Mouse (Mus musculus) small intestine, adult 2 months (tissue): ENCODE measurements around the gene Clec1b. TPM values are rescaled to one million over a fixed set of nuclear protein-coding genes. Genes with fewer than 3 reads are reported as not detected.

Source experiments
- H3K27ac ChIP-seq: fragments of 200-500 bp; 2 replicates; pipeline ENCODE4 v1.5.1; 2012; ENCODE audit warnings: low read depth, low read length, control low read depth, inconsistent platforms; ENCODE audit not compliant: insufficient read depth
- H3K27me3 ChIP-seq: fragments of 200-500 bp; 2 replicates; pipeline ENCODE4 v1.6.1; 2012; ENCODE audit warnings: mild to moderate bottlenecking, moderate library complexity, low read length, inconsistent platforms; ENCODE audit not compliant: control insufficient read depth, insufficient read depth
- H3K36me3 ChIP-seq: fragments of 200-500 bp; 2 replicates; pipeline ENCODE4 v1.6.1; 2012; ENCODE audit warnings: mild to moderate bottlenecking, low read length, control low read depth, inconsistent platforms; ENCODE audit not compliant: control insufficient read depth, insufficient read depth
- H3K4me1 ChIP-seq: fragments of 200-500 bp; 2 replicates; pipeline ENCODE4 v1.6.1; 2012; ENCODE audit warnings: low read length, inconsistent platforms, mixed read lengths; ENCODE audit not compliant: control insufficient read depth, insufficient read depth, insufficient read length
- H3K4me3 ChIP-seq: fragments of 200-500 bp; 2 replicates; pipeline ENCODE4 v1.5.1; 2012; ENCODE audit warnings: low read depth, mild to moderate bottlenecking, control low read depth, inconsistent platforms, low read length, moderate library complexity
- CTCF ChIP-seq: fragments of 200-500 bp; IDR thresholded peaks from 2 replicates; pipeline ENCODE4 v1.5.1; 2012; ENCODE audit warnings: low read depth, mild to moderate bottlenecking, control low read depth, inconsistent platforms, low read length, moderate library complexity, mixed read lengths; ENCODE audit not compliant: insufficient replicate concordance, insufficient read length; ENCODE audit errors: extremely low read depth
- POLR2A ChIP-seq: fragments of 200-500 bp; IDR thresholded peaks from 2 replicates; pipeline ENCODE4 v1.6.1; 2012; ENCODE audit warnings: low read depth, mild to moderate bottlenecking, control low read depth, inconsistent platforms, low read length, moderate library complexity
- WGBS: fragments of 180-500 bp; shearing (Covaris S2); methylation state at CpG from one replicate; pipeline ENCODE4 v1.1.7; 2018; 5-methylcytosine and 5-hydroxymethylcytosine counted together
- polyA plus RNA-seq: library from polyadenylated mRNA; depleted of rRNA; stranded (reverse); fragments of >200 nt; gene quantifications from 2 replicates; pipeline ENCODE4 v1.2.3, GENCODE M21; 2012; rRNA removed

The Clec1b gene
- polyA plus RNA-seq, 1 experiment = 0.23 TPM

DNA sequence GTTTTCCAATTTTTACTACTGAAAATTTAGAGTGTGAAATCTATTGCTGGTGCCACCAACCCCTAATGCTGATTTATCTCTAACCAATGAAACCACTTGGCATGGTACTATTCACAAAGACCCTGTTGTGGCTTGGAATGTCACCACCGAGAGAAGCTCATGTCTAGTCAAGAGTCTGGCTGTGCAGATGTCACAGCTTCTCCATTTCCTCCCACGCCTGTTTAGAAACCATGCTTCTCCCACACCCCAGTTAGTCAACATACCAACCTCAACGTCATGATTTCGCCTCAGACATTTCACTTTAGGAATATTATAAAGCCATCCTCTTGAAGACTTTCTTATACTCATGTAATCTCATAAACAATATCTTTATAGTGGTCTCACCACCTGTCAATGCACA is 30.2 kb downstream of the Clec1b start:
- Histone ChIP-seq H3K27me3 (no peaks in the 10 kb centered on the region), H3K4me3 (no peak overlapping the region), H3K36me3 (no peaks in the 10 kb centered on the region), H3K4me1 (no peaks in the 10 kb centered on the region), H3K27ac (no peak overlapping the region)
- TF ChIP-seq CTCF = no peak
- TF ChIP-seq POLR2A = no peak
- 77% methylated on average over 4 of the region's 4 CpGs for WGBS

DNA sequence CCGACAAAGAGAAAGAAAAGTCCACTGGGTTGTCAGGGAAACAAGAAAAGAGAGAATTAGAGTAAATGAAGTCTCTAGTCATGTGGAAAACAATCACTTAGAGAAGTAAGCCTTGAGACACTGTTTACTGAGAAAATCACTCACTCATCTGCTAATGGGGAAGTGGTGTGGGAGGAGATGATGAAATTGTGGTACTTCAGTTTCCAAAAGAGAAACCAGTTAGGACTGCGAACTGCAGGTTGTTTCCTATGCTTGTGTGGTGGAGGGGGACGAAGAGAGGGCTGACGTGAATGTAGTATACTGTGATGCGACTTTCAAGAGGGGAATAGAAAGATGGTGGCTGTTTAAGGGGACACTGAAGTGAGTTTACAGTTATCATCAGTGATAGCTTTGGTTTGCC is 37.1 kb downstream of the Clec1b start:
- Histone ChIP-seq H3K36me3 (no peaks in the 10 kb centered on the region), H3K27me3 (no peaks in the 10 kb centered on the region), H3K4me1 (no peaks in the 10 kb centered on the region), H3K27ac (no peak overlapping the region), H3K4me3 (no peak overlapping the region)
- 73% methylated on average over 5 of the region's 5 CpGs for WGBS
- TF ChIP-seq POLR2A (no peak), CTCF (no peak)

DNA sequence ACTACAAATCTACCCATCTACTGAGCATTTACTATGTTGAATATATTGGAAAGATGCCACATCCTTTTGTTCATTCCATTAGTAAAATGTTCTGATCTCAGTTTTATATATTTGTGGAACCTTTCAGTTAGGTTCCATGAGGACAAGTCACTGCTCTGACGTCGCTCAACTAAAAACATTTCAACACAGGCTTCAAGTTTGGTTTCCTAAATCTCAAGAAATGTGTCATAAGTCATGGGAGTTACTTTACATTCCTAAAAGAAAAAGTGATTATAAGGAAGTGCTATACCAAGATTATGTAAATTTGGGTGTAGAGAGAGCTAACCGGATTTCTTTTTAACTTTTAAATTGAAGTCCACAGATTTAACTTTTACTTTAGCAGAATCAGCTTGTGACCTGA is 38.9 kb downstream of the Clec1b start:
- TF ChIP-seq CTCF = no peak
- TF ChIP-seq POLR2A = no peak
- H3K4me3 ChIP-seq = no peak overlapping the region
- H3K4me1 ChIP-seq = no peaks in the 10 kb centered on the region
- no peaks in the 10 kb centered on the region for H3K36me3 ChIP-seq
- no peak overlapping the region for H3K27ac ChIP-seq
- H3K27me3 ChIP-seq = no peaks in the 10 kb centered on the region
- WGBS = 85% methylated on average over 3 of the region's 3 CpGs

DNA sequence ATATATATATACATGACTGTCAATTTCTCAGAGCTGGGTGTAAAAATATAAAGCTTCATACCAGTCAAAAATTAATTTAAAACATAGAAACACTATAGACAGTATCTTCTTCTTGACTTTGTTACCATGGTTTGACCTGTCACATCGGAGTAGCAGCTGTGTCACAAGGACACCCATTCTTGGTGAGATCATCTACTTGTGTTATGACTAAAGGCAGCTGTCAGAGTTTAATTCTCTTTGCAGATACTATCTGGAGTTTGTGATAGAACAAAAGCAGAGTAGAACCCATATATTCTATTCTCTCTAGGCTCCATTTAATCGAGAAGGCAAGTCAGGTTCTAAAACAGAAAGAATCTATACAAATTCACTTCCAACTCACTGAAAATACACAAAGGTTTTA is 40.9 kb downstream of the Clec1b start:
- TF ChIP-seq CTCF = no peak
- TF ChIP-seq POLR2A = no peak
- Histone ChIP-seq H3K27ac (no peak overlapping the region), H3K4me3 (no peak overlapping the region), H3K4me1 (no peaks in the 10 kb centered on the region), H3K36me3 (no peaks in the 10 kb centered on the region), H3K27me3 (no peaks in the 10 kb centered on the region)
- 89% methylated on average over 2 of the region's 2 CpGs for WGBS

DNA sequence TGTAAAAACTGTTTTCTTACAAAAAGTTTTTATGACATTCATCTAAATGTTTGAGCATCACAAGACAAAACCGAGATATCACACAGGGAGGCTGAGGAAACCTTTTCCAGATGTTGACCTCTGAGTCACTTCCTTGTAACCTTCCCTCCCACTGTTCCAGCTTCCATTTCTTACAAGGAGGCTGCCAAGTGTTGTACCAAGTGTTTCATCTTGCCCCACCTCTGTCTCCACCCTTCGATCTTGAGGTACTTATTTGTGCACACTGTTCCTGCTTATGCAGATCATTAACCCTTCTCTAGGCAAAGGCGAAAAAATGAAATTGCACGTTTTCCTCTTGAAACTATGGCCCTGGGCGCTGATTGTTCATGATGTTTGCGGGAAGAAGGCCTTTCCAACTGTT is 52.6 kb downstream of the Clec1b start:
- WGBS = 52% methylated on average over 6 of the region's 6 CpGs
- Histone ChIP-seq H3K4me3 (no peak overlapping the region), H3K27ac (no peak overlapping the region), H3K36me3 (no peaks in the 10 kb centered on the region), H3K27me3 (no peaks in the 10 kb centered on the region), H3K4me1 (no peaks in the 10 kb centered on the region)
- TF ChIP-seq CTCF = no peak
- no peak for TF ChIP-seq POLR2A

DNA sequence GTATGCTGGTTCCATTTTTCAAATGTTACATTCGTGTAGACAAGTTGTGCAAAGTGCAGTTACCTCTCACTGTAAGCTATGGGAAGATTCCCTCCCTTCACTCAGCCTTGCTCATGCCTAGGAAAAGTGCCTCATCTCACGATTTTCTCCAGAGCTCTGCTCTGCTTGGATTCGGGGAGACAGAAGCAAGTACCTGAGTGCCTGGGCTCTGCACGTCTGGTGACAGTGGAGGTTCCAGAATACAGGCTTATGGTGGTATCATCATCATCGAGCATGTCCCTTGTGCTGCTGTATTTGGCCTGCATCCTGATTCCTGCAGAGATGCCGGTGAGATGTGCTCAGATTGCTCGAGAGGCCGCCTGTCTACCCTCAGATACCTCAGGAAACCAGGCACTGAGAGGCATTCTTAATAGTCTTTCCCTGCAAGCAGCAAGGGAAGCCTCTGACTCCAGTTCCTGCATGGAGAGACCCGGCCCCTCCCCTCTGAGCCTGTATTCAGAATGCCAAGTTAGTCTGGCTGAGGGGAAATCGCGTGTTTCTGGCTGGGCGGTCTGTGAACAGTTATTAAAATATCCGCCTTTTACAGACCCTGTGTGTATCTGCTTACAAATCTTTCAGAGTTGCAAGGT is 54.4 kb downstream of the Clec1b start, which contains the start of gene Clec1a:
Gene Clec1a, minus strand, starts transcription at position 590 of the 629 bp plus-strand sequence.
- peak within 1 kb of the TSS; percentile 26 for H3K4me3 ChIP-seq
- TF ChIP-seq POLR2A (no peak), CTCF (no peak)
- no peaks in the 10 kb centered on the region for H3K36me3 ChIP-seq
- WGBS = 55% methylated on average over 13 of the region's 13 CpGs
- H3K27me3 ChIP-seq = no peaks in the 10 kb centered on the region
- peak within 1 kb of the TSS; percentile 61; the same call in 1 of the 2 replicates for H3K27ac ChIP-seq
- H3K4me1 ChIP-seq = no peaks in the 10 kb centered on the region

Other genes with a start within 250 kb of the Clec1b start
- gene Clec2d, start 216.7 kb upstream of the Clec1b start, polyA plus RNA-seq = 15.4 and 20.9 TPM in 2 replicates
- 0.25 TPM in 1 of 2 replicates, not detected in the other for gene Cd69, start 121.9 kb upstream of the Clec1b start, polyA plus RNA-seq
- not detected in 2 replicates for gene 4922502D21Rik, start 65.5 kb upstream of the Clec1b start, polyA plus RNA-seq
- 0.13 and 0.14 TPM in 2 replicates for gene Clec12a, start 54.6 kb upstream of the Clec1b start, polyA plus RNA-seq
- gene Clec12b, start 11.4 kb upstream of the Clec1b start, polyA plus RNA-seq = not detected in 2 replicates
- gene Clec9a, start 11.6 kb downstream of the Clec1b start, polyA plus RNA-seq = 0.22 and 0.47 TPM in 2 replicates
- 0.24 and 0.25 TPM in 2 replicates for gene Clec1a, start 54.7 kb downstream of the Clec1b start, polyA plus RNA-seq
- not detected in 2 replicates for gene Olr1, start 109.9 kb downstream of the Clec1b start, polyA plus RNA-seq
- not detected in 2 replicates for gene Tmem52b, start 115.3 kb downstream of the Clec1b start, polyA plus RNA-seq
- 6.7 and 13.5 TPM in 2 replicates for gene Gabarapl1, start 135.9 kb downstream of the Clec1b start, polyA plus RNA-seq
- 0.09 TPM in 1 of 2 replicates, not detected in the other for gene Klre1, start 180.6 kb downstream of the Clec1b start, polyA plus RNA-seq
- gene Klrd1, start 194.5 kb downstream of the Clec1b start, polyA plus RNA-seq = 0.23 TPM in 1 of 2 replicates, not detected in the other
- gene Klrk1, start 226.6 kb downstream of the Clec1b start, polyA plus RNA-seq = not detected in 2 replicates
- gene Klrc3, start 246.0 kb downstream of the Clec1b start, polyA plus RNA-seq = not detected in 2 replicates